Mouse (Mus musculus): ENCODE data around the gene Spindoc. TPM values are rescaled to one million over a fixed set of nuclear protein-coding genes. Genes with fewer than 3 reads are reported as not detected.
A peak's percentile ranks its signal among the peaks of the same experiment; 100 is the strongest.
"Not testable (repeated sequence)": the region's sequence is repeated elsewhere in the genome, so short reads cannot be mapped to it uniquely, and the experiment has no call there.

The Spindoc gene
- polyA plus RNA-seq, 1 experiment from 2014 or later, result 23.7 TPM

GRCm38 (mm10) chr19:7382248-7382902, 419 bp downstream of the Spindoc start:
- Histone ChIP-seq H3K27ac (ENCODE audit: low read depth) (peak overlapping the region; percentile 89), H3K4me2 (ENCODE audit: low read length) (peak overlapping the region; percentile 89), H3K9me3 (ENCODE audit: control insufficient read depth, low read length) (0 out of 2 replicates have a peak, but pooled peaks cover 4% of the 10 kb centered on the region), H3K36me3 (ENCODE audit: control insufficient read depth, insufficient read depth, low read length) (0 out of 2 replicates have a peak, but pooled peaks cover 6% of the 10 kb centered on the region), H3K4me3 (ENCODE audit: low read depth, low read length) (peak overlapping the region; percentile 85), H3K9ac (ENCODE audit: low read length) (peak overlapping the region; percentile 77), H3K27me3 (replicated peaks; ENCODE audit: control insufficient read depth, insufficient read depth, low read length) (no peaks in the 10 kb centered on the region), H3K4me1 (replicated peaks; ENCODE audit: control insufficient read depth, insufficient read depth, low read length) (peaks cover 24% of the 10 kb centered on the region)
- WGBS, result under 1% methylated on average over 48 of the region's 60 CpGs
- ATAC-seq (replicated peaks; ENCODE audit: low FRiP score, low TSS enrichment, low read depth) (peak; percentile 72), DNase-seq (ENCODE audit: low spot score) (peak; percentile 89)

- 4% methylated on average over 8 of the region's 8 CpGs for WGBS
- Histone ChIP-seq H3K27ac (ENCODE audit: low read depth) (peak overlapping the region; percentile 89), H3K36me3 (ENCODE audit: control insufficient read depth, insufficient read depth, low read length) (0 out of 2 replicates have a peak, but pooled peaks cover 6% of the 10 kb centered on the region), H3K27me3 (replicated peaks; ENCODE audit: control insufficient read depth, insufficient read depth, low read length) (no peaks in the 10 kb centered on the region), H3K9ac (ENCODE audit: low read length) (peak overlapping the region; percentile 77), H3K4me3 (ENCODE audit: low read depth, low read length) (peak overlapping the region; percentile 85), H3K4me1 (replicated peaks; ENCODE audit: control insufficient read depth, insufficient read depth, low read length) (peaks cover 24% of the 10 kb centered on the region), H3K9me3 (ENCODE audit: control insufficient read depth, low read length) (0 out of 2 replicates have a peak, but pooled peaks cover 4% of the 10 kb centered on the region), H3K4me2 (ENCODE audit: low read length) (peak overlapping the region; percentile 89)
- DNase-seq (ENCODE audit: low spot score) (no peak), ATAC-seq (replicated peaks; ENCODE audit: low FRiP score, low TSS enrichment, low read depth) (no peak)
Observed at GRCm38 (mm10) chr19:7381906-7382247, 917 bp downstream of the Spindoc start.

GRCm38 (mm10) chr19:7377639-7378038, 5.2 kb downstream of the Spindoc start:
- no peaks in the 10 kb centered on the region for H3K9me3 ChIP-seq (ENCODE audit: control insufficient read depth, low read length)
- H3K4me3 ChIP-seq (ENCODE audit: low read depth, low read length), result no peak overlapping the region
- H3K27me3 ChIP-seq (replicated peaks; ENCODE audit: control insufficient read depth, insufficient read depth, low read length), result no peaks in the 10 kb centered on the region
- 69% methylated on average over 2 of the region's 2 CpGs for WGBS
- ATAC-seq (replicated peaks; ENCODE audit: low FRiP score, low TSS enrichment, low read depth), result no peak
- no peak overlapping the region for H3K27ac ChIP-seq (ENCODE audit: low read depth)
- DNase-seq (ENCODE audit: low spot score), result no peak
- no peak overlapping the region for H3K4me2 ChIP-seq (ENCODE audit: low read length)
- H3K36me3 ChIP-seq (ENCODE audit: control insufficient read depth, insufficient read depth, low read length), result peaks cover 44% of the 10 kb centered on the region
- H3K9ac ChIP-seq (ENCODE audit: low read length), result no peak overlapping the region
- peaks cover 17% of the 10 kb centered on the region for H3K4me1 ChIP-seq (replicated peaks; ENCODE audit: control insufficient read depth, insufficient read depth, low read length)

- Histone ChIP-seq H3K27me3 (replicated peaks; ENCODE audit: control insufficient read depth, insufficient read depth, low read length) (no peaks in the 10 kb centered on the region), H3K4me3 (ENCODE audit: low read depth, low read length) (no peak overlapping the region), H3K9me3 (ENCODE audit: control insufficient read depth, low read length) (no peaks in the 10 kb centered on the region), H3K4me2 (ENCODE audit: low read length) (no peak overlapping the region), H3K4me1 (replicated peaks; ENCODE audit: control insufficient read depth, insufficient read depth, low read length) (no peaks in the 10 kb centered on the region), H3K27ac (ENCODE audit: low read depth) (no peak overlapping the region), H3K9ac (ENCODE audit: low read length) (no peak overlapping the region), H3K36me3 (ENCODE audit: control insufficient read depth, insufficient read depth, low read length) (peaks cover 74% of the 10 kb centered on the region)
- no peak for ATAC-seq (replicated peaks; ENCODE audit: low FRiP score, low TSS enrichment, low read depth)
- DNase-seq (ENCODE audit: low spot score), result no peak
- WGBS, result 98% methylated on average over 8 of the region's 8 CpGs
Observed at GRCm38 (mm10) chr19:7374491-7374890, 8.3 kb downstream of the Spindoc start.

- H3K4me3 ChIP-seq (ENCODE audit: low read depth, low read length); H3K27me3 ChIP-seq (replicated peaks; ENCODE audit: control insufficient read depth, insufficient read depth, low read length); DNase-seq (ENCODE audit: low spot score); H3K4me2 ChIP-seq (ENCODE audit: low read length); ATAC-seq (replicated peaks; ENCODE audit: low FRiP score, low TSS enrichment, low read depth); H3K9ac ChIP-seq (ENCODE audit: low read length); H3K9me3 ChIP-seq (ENCODE audit: control insufficient read depth, low read length); H3K4me1 ChIP-seq (replicated peaks; ENCODE audit: control insufficient read depth, insufficient read depth, low read length); H3K27ac ChIP-seq (ENCODE audit: low read depth): not testable (repeated sequence)
- peaks cover 81% of the 10 kb centered on the region for H3K36me3 ChIP-seq (ENCODE audit: control insufficient read depth, insufficient read depth, low read length)
- 58% methylated on average over 4 of the region's 4 CpGs for WGBS
Observed at GRCm38 (mm10) chr19:7369469-7369868, 13.3 kb downstream of the Spindoc start.

GRCm38 (mm10) chr19:7353636-7354035, 29.2 kb downstream of the Spindoc start:
- H3K27me3 ChIP-seq (replicated peaks; ENCODE audit: control insufficient read depth, insufficient read depth, low read length), result no peaks in the 10 kb centered on the region

GRCm38 (mm10) chr19:7352809-7353495, 29.8 kb downstream of the Spindoc start:
- peaks cover 13% of the 10 kb centered on the region for H3K36me3 ChIP-seq (ENCODE audit: control insufficient read depth, insufficient read depth, low read length)
- H3K4me2 ChIP-seq (ENCODE audit: low read length), result no peak overlapping the region
- H3K9me3 ChIP-seq (ENCODE audit: control insufficient read depth, low read length), result no peaks in the 10 kb centered on the region
- H3K4me3 ChIP-seq (ENCODE audit: low read depth, low read length), result no peak overlapping the region
- no peak for ATAC-seq (replicated peaks; ENCODE audit: low FRiP score, low TSS enrichment, low read depth)
- WGBS, result 79% methylated on average over 11 of the region's 11 CpGs
- no peak overlapping the region for H3K27ac ChIP-seq (ENCODE audit: low read depth)
- H3K27me3 ChIP-seq (replicated peaks; ENCODE audit: control insufficient read depth, insufficient read depth, low read length), result no peaks in the 10 kb centered on the region
- no peaks in the 10 kb centered on the region for H3K4me1 ChIP-seq (replicated peaks; ENCODE audit: control insufficient read depth, insufficient read depth, low read length)
- DNase-seq (ENCODE audit: low spot score), result no peak
- no peak overlapping the region for H3K9ac ChIP-seq (ENCODE audit: low read length)

More at GRCm38 (mm10) chr19:7353636-7354035, 29.2 kb downstream of the Spindoc start:
- Histone ChIP-seq H3K9me3 (ENCODE audit: control insufficient read depth, low read length) (no peaks in the 10 kb centered on the region), H3K9ac (ENCODE audit: low read length) (no peak overlapping the region), H3K4me3 (ENCODE audit: low read depth, low read length) (no peak overlapping the region), H3K4me2 (ENCODE audit: low read length) (no peak overlapping the region), H3K36me3 (ENCODE audit: control insufficient read depth, insufficient read depth, low read length) (peaks cover 20% of the 10 kb centered on the region), H3K4me1 (replicated peaks; ENCODE audit: control insufficient read depth, insufficient read depth, low read length) (no peaks in the 10 kb centered on the region), H3K27ac (ENCODE audit: low read depth) (no peak overlapping the region)
- WGBS, result 59% methylated on average over 6 of the region's 6 CpGs
- DNase-seq (ENCODE audit: low spot score) (no peak), ATAC-seq (replicated peaks; ENCODE audit: low FRiP score, low TSS enrichment, low read depth) (no peak)

- Histone ChIP-seq H3K9ac (ENCODE audit: low read length) (no peak overlapping the region), H3K27me3 (replicated peaks; ENCODE audit: control insufficient read depth, insufficient read depth, low read length) (no peaks in the 10 kb centered on the region), H3K36me3 (ENCODE audit: control insufficient read depth, insufficient read depth, low read length) (no peaks in the 10 kb centered on the region), H3K4me3 (ENCODE audit: low read depth, low read length) (no peak overlapping the region), H3K4me2 (ENCODE audit: low read length) (no peak overlapping the region), H3K4me1 (replicated peaks; ENCODE audit: control insufficient read depth, insufficient read depth, low read length) (no peaks in the 10 kb centered on the region), H3K9me3 (ENCODE audit: control insufficient read depth, low read length) (no peaks in the 10 kb centered on the region), H3K27ac (ENCODE audit: low read depth) (no peak overlapping the region)
- DNase-seq (ENCODE audit: low spot score), result no peak
- ATAC-seq (replicated peaks; ENCODE audit: low FRiP score, low TSS enrichment, low read depth), result no peak
- 90% methylated on average over 1 of the region's 1 CpGs for WGBS
Observed at GRCm38 (mm10) chr19:7349993-7350392, 32.8 kb downstream of the Spindoc start.

Data from intestine, embryonic 14.5 days (tissue).